Mouse (Mus musculus): Measurements from ENCODE around the gene Fkbp6. TPM values are rescaled to one million over a fixed set of nuclear protein-coding genes. Genes with fewer than 3 reads are reported as not detected.

The Fkbp6 gene
- total RNA-seq, 2 experiments from 2014 or later, result 0.23 to 0.48 TPM

GRCm38 (mm10) chr5:135276597-135276996 lies 73.2 kb downstream of the Fkbp6 start:
- DNase-seq (ENCODE audit: low spot score in 2 of 2), result no peak

DNA sequence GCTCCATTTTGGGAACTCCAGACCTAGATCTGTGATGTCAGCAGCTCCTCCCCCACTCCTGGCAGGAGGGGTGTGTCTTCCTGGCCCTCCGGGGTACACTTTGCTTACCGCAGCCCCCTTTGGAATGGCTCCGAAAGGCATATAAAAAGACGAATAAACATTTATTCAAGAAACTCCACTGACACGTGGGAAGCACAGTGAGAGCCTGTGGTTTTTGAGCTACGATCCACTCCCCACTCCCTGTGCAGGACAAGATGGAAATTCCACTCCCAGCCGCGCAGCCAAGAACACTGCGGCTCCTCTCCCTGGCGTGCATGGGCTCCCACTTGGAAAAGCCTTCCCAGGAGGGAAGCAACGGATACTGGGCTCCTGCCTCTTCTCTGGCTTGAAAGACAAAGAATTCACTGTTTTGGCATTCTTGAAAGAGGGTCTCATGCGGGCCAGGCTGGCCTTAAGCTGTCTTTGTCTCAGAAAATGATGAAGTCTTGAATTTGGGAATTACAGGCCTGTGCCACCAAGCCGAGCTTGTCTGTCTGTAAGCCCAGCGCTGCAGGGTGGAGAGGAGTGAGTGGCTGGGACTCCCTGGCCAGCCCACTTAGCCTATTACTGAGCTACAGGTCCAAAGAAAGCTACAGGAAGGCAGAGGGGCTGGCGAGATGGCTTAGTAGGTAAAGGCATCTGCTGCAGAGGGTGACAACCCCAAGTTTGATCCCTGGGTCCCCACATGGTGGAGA lies 75.0 kb downstream of the Fkbp6 start:
- DNase-seq (ENCODE audit: low spot score in 2 of 2), result no peak

DNA sequence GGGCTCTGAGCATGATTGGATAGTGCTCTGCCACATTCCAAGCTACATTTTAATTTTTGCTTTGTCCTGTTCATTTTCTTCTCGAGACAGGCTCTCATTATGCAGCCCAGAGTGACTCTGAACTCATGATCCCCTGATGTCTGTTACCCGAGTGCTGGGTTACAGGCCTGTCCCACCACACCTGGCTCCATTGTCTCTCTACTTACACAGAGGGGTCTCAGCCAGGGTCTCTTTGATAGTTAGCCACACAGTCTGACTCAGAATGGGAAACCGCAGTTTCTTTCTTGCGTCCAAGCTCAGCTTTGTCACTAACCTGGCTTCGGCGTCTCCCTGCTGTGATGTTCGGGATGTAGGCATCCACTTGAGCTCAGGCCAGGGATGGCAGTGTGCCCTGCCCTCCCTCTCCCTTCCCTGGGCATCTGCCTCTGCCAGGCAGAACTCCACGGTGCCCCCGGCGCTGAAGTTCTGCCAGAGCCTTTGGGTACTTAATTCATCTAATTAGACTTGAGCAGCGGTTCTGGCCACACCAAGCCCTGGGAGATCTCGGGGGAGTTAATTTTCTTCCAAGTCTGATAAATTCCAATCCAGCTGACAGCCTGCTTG lies 78.2 kb downstream of the Fkbp6 start:
- DNase-seq (ENCODE audit: low spot score in 2 of 2), result no peak

DNA sequence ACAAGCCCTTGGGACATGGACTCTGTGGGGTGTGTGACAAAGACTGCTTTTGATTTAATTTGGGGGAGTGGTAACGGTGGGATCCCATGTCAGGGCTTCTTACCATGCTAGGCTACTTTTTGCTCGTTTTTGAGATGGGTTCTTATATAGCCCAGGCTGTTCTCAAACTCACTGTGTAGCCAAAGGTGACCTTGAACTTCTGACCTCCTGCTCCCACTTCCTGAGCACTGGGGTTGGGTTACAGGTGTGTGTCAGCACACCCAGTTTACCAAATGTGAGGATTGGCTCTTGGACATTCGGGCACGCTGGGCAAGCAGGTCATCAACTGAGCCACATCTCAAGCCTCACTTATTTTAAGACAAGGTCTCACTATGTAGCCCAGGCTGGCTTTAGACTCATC lies 79.5 kb downstream of the Fkbp6 start:
- DNase-seq (ENCODE audit: low spot score in 2 of 2), result no peak

DNA sequence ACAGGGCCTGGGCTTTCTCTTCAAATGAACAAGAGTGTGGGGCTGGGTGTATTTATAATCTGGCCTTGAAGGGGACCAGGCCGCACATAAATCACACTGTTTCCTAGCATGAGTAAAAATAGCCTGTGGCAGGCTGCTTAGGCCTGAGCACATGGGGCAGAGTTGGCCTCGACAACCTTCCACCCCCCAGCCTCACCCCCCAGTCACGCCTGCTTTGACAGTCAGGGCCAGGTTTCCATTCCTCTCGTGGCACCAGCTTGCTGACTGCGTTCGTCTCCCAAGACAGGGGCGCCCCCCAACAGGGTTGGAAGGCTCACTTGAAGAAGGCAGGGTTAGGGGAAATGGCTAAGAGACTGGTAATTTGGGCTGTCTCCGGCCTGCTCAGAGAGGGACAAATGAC lies 80.4 kb downstream of the Fkbp6 start:
- DNase-seq (ENCODE audit: low spot score in 2 of 2), result no peak

DNA sequence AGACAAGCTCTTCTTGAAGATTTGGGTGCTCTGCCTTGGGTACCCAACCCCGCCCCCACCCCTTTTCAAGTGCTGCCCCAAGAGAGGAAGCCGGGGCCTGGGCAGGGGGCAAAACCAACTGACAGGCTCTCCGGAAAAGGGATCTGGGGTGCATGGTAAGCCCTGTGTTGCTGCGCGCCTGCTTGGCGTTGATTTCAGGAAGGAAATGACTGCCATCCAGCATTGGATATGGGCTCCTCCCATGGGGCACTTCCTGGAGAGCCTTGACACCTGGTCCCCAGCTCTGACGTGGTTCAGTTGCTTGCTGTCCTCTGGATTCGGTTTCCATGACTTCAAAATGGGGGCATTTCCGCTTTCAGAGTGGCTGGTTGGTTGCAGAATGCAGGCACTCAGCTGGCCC lies 85.3 kb downstream of the Fkbp6 start:
- DNase-seq (ENCODE audit: low spot score in 2 of 2), result no peak

GRCm38 (mm10) chr5:135263866-135264503 lies 85.9 kb downstream of the Fkbp6 start:
- DNase-seq (ENCODE audit: low spot score in 2 of 2), result no peak

DNA sequence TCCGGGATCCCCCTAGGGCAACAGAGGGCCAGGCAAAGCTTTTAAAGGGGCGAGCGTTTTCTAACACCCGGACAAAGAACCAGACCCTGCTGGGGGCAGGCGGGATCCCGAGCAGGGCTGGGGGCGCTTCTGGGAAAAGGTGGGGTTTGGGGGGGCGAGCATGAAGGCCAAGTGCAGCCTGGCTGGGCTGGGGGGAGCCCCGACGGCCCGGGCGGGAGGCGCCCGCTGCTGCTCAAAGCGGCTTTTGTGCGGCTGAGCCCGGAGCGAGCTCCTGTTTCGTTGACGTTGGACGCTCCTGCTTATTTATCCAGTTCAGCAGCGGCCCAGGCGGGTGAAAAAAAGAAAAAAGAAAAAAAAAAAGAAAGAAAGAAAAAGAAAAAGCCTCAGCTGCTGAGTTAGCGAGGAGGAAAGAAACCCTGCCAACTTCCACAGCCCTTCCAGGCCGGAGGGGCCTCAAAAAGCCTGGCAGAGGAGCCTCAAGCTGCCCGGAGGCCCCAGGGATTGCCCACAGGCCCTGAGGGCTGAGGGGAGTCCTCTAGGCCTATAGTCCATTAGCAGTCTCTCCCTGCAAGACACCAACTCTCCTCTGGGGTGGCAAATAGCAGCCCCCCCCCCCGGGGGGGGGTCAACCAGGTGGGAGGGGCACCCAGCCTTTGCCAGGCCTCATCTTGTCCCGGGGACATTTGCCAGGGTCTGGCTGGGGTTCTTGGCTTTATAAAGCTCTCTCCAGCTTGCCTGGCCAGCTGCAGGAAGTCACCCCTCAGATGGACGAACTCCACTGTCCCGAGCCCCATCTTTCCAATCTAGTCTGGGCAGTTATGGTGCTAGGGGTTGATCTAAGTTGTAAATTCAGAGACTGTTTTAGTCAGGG lies 91.3 kb downstream of the Fkbp6 start:
- DNase-seq (ENCODE audit: low spot score in 2 of 2), result no peak

- no peak for DNase-seq (ENCODE audit: low spot score in 2 of 2)
Measured at GRCm38 (mm10) chr5:135257559-135257958, 92.3 kb downstream of the Fkbp6 start.

DNA sequence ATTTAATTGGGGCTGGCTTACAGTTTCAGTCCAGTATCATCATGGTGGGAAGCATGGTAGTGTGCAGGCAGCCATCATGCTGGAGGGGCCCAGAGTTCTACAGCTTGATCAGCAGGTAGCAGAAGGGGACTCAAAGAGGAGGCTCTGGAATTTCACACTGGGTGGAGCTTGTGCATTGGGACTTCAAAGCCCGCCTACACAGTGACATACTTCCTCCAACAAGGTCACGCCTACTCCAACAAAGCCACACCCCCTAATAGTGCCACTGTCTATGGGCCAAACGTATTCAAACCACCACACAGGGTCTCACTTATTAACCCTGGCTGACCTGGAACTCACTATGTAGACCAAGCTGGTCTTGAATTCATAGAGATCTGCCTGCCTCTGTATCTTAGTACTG lies 93.7 kb downstream of the Fkbp6 start:
- no peak for DNase-seq (ENCODE audit: low spot score in 2 of 2)

GRCm38 (mm10) chr5:135253741-135254401 lies 96.0 kb downstream of the Fkbp6 start:
- no peak for DNase-seq (ENCODE audit: low spot score in 2 of 2)

DNA sequence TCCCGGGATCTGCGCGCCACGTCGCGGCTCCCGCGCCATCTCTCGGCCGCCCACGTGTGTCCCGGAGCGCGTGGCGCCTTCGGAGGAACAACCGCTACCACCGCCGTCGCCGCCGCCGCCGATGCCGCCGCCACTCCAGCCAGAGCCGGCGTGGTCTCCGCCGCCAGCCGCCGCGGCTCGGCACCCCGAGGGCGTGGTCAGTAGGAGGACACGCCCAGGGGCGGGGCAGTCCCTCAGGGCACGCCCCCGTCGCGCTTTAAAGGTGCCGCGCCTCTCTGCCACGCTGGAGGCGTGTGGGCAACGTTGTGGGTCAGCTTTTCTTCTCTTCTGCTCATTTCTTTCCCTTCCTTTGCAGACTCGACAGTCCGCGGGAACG lies 98.8 kb downstream of the Fkbp6 start, which contains the start of gene Fzd9:
TSS of gene Fzd9 (minus strand) at position 152 of the 376 bp plus-strand sequence.
- peak; percentile 76 to 79 for DNase-seq (ENCODE audit: low spot score in 2 of 2)

GRCm38 (mm10) chr5:135250186-135251078 lies 99.4 kb downstream of the Fkbp6 start:
- no peak for DNase-seq (ENCODE audit: low spot score in 2 of 2)

DNA sequence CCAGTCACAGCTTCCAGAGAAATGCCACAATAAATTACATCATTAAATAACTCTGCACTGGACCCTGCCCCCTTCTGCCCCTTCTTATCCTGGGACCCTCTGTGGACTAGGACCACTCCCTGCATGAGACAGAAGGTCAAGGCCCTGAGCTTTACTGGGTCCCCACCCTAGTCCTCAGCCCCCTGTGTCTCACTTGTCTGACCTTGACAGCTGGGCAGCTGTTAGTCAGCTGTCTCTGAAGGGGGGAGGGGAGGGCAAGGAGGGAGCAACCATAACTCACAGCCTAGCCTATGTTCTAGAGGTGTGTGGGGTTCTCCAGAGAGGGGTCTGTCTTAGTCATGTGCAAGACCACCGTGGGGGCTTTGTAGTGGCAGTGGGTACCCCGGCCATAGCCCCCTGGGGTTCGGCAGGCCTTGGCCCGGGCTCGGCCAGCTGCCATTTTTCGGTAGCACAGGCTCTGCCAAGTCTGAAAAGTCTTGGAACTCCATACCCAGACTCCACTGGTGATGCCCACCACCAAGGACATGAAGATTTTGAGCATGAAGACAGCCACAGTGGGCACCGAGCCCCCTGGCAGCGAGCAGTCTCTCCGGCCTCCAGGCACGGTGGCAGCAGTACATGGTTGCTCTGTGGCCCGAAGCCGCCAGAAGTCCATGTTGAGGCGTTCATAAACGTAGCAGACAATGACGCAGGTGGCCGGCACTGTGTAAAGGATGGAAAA lies 100.7 kb downstream of the Fkbp6 start:
- no peak for DNase-seq (ENCODE audit: low spot score in 2 of 2)

DNA sequence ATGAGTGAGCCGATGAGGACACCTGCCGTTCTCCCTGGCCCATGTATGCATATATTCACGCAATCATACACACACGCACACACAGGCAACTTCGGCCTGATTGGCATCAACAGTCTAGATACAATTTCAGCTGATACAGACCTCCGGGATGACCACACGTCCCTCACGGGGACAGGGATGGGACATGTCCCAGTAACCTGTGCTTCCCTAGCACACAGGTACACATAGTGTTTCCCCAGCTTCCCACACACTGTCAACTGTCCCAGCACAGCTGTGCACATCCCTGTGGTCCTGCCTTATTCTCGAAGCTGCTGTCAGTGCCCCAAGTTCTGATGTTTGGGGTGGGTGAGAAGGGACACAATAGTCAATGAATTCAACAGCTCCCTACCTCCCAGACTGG lies 102.5 kb downstream of the Fkbp6 start:
- no peak for DNase-seq (ENCODE audit: low spot score in 2 of 2)

- DNase-seq (ENCODE audit: low spot score in 2 of 2), result no peak
Measured at GRCm38 (mm10) chr5:135246531-135246930, 103.3 kb downstream of the Fkbp6 start.

DNA sequence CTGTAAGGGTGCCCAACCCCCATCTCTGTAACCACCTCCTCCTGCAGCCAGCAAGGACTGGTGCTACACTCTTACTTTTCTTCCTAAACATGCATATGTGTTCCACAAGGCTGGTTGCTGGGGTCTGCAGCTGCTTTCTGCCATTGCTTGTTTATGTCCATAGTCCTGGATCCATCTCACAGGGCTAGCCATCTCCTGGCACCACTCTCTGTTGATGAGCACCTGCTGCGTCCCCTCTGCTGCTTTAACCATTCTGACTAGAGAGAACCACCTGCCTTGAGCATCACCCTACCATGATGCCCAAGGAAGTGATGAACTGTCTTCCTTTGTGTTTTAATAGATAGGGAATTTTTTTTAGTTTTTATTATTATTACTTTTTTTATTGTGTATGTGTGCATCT lies 106.7 kb downstream of the Fkbp6 start:
- DNase-seq (ENCODE audit: low spot score in 2 of 2), result no peak

DNA sequence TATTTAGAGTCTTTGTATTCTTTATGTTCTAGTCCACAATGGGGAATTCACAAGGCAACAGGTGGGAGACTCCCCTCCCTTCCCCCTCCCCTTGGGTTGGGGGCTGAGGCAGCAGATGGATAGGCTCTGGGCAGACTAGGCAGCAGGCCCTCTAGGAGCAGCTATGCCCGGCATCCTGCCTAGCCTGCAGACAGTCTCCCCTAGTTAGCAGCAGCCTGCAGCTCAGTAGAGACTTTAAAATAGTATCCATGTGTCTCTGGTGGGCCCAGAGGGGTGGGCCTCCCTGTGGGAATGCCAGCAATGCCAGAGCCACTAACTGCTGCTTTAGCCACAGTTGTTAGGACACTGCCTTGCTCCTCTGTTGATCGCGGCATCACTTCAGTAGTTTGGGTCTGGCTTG lies 107.2 kb downstream of the Fkbp6 start:
- DNase-seq (ENCODE audit: low spot score in 2 of 2), result no peak

DNA sequence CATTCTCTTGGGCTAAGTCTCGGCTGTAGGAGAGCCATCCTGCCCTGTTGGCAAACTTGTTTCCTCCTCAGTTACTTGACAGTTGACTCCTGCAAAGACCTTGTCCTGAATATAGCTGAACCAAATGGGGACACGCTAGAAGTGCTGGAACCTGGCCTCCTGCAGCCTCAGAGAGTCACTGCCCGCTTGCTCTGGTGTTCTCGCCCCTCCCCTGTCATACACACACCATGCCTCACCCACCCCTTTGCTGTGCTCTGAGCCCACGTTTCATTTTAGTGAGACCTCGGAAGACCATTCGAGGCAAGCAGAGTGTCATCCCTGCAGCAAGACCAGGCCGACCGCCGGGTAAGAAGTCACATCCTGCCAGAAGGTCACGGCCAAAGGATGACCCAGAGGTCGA lies 107.7 kb downstream of the Fkbp6 start:
- no peak for DNase-seq (ENCODE audit: low spot score in 2 of 2)
